Mouse (Mus musculus): ENCODE results near the gene Cyb5b. TPM values are rescaled to one million over a fixed set of nuclear protein-coding genes. Genes with fewer than 3 reads are reported as not detected.

Cyb5b gene
- total RNA-seq, 1 experiment, result 44.9 TPM

- Histone ChIP-seq H3K27ac (ENCODE audit: insufficient read depth, low read depth, low read length, poor library complexity, severe bottlenecking) (no peak overlapping the region), H3K9ac (ENCODE audit: insufficient read depth, low read depth, low read length, poor library complexity, severe bottlenecking) (no peak overlapping the region), H3K36me3 (ENCODE audit: control insufficient read depth, insufficient read depth, low read length, poor library complexity, severe bottlenecking) (no peaks in the 10 kb centered on the region), H3K9me3 (ENCODE audit: control insufficient read depth, insufficient read depth, low read depth, low read length) (no peaks in the 10 kb centered on the region), H3K4me3 (ENCODE audit: insufficient read depth in 1 of 2, low read depth in 1 of 2, low read length in 2 of 2, poor library complexity in 1 of 2, severe bottlenecking in 1 of 2) (no peak overlapping the region), H3K4me1 (ENCODE audit: control insufficient read depth in 2 of 2, insufficient read depth in 2 of 2, low read length in 2 of 2, poor library complexity in 1 of 2) (peaks cover 0 to 11% of the 10 kb centered on the region in 2 experiments; a peak in 2 of 4 replicates)
- in situ Hi-C loops (cut with MboI; ENCODE audit: low sequenced_read_pairs in 2 of 2, unreplicated experiment in 2 of 2), result loop anchor here in 1 of 2 experiments (25.0 kb wide), 1 partner anchor 193 kb away; no protein-coding TSS in a partner anchor
- no peak for TF ChIP-seq ZC3H11A (IDR thresholded peaks at IDR 0.05; ENCODE audit: borderline replicate concordance, low read depth, low read length)
- TF ChIP-seq CHD2 (IDR thresholded peaks at IDR 0.05; ENCODE audit: low read depth, low read length), result no peak
- TF ChIP-seq ZNF384 (IDR thresholded peaks at IDR 0.05; ENCODE audit: low read depth, low read length), result no peak
- TF ChIP-seq MAFK (IDR thresholded peaks at IDR 0.05; ENCODE audit: insufficient read depth, low read depth, low read length), result no peak
- TF ChIP-seq HCFC1 (IDR thresholded peaks at IDR 0.05; ENCODE audit: borderline replicate concordance, insufficient read depth, low read length), result no peak
- no peak for DNase-seq (ENCODE audit: low read depth, low spot score)
Measured at GRCm38 (mm10) chr8:107118803-107119233, 31.6 kb upstream of the Cyb5b start.

GRCm38 (mm10) chr8:107119412-107119811 is 31.0 kb upstream of the Cyb5b start:
- in situ Hi-C loops (cut with MboI; ENCODE audit: low sequenced_read_pairs in 2 of 2, unreplicated experiment in 2 of 2), result loop anchor here in 1 of 2 experiments (25.0 kb wide), 1 partner anchor 193 kb away; no protein-coding TSS in a partner anchor
- DNase-seq (ENCODE audit: low read depth, low spot score), result no peak
- H3K9me3 ChIP-seq (ENCODE audit: control insufficient read depth, insufficient read depth, low read depth, low read length), result no peaks in the 10 kb centered on the region
- H3K4me1 ChIP-seq (ENCODE audit: control insufficient read depth in 2 of 2, insufficient read depth in 2 of 2, low read length in 2 of 2, poor library complexity in 1 of 2), result peaks cover 0 to 17% of the 10 kb centered on the region in 2 experiments; a peak in 2 of 4 replicates
- H3K9ac ChIP-seq (ENCODE audit: insufficient read depth, low read depth, low read length, poor library complexity, severe bottlenecking), result no peak overlapping the region
- H3K36me3 ChIP-seq (ENCODE audit: control insufficient read depth, insufficient read depth, low read length, poor library complexity, severe bottlenecking), result no peaks in the 10 kb centered on the region
- H3K4me3 ChIP-seq (ENCODE audit: insufficient read depth in 1 of 2, low read depth in 1 of 2, low read length in 2 of 2, poor library complexity in 1 of 2, severe bottlenecking in 1 of 2), result no peak overlapping the region
- no peak for TF ChIP-seq HCFC1 (IDR thresholded peaks at IDR 0.05; ENCODE audit: borderline replicate concordance, insufficient read depth, low read length)
- no peak overlapping the region for H3K27ac ChIP-seq (ENCODE audit: insufficient read depth, low read depth, low read length, poor library complexity, severe bottlenecking)

GRCm38 (mm10) chr8:107120806-107121205 is 29.6 kb upstream of the Cyb5b start:
- TF ChIP-seq ZC3H11A (IDR thresholded peaks at IDR 0.05; ENCODE audit: borderline replicate concordance, low read depth, low read length) (peak; percentile 78), HCFC1 (IDR thresholded peaks at IDR 0.05; ENCODE audit: borderline replicate concordance, insufficient read depth, low read length) (no peak)
- H3K9ac ChIP-seq (ENCODE audit: insufficient read depth, low read depth, low read length, poor library complexity, severe bottlenecking), result no peak overlapping the region
- in situ Hi-C loops (cut with MboI; ENCODE audit: low sequenced_read_pairs in 2 of 2, unreplicated experiment in 2 of 2), result loop anchor here in 1 of 2 experiments (25.0 kb wide), 1 partner anchor 191 kb away; no protein-coding TSS in a partner anchor

GRCm38 (mm10) chr8:107121681-107122291 is 28.7 kb upstream of the Cyb5b start:
- Histone ChIP-seq H3K9me3 (ENCODE audit: control insufficient read depth, insufficient read depth, low read depth, low read length) (no peaks in the 10 kb centered on the region), H3K36me3 (ENCODE audit: control insufficient read depth, insufficient read depth, low read length, poor library complexity, severe bottlenecking) (no peaks in the 10 kb centered on the region), H3K9ac (ENCODE audit: insufficient read depth, low read depth, low read length, poor library complexity, severe bottlenecking) (no peak overlapping the region), H3K27ac (ENCODE audit: insufficient read depth, low read depth, low read length, poor library complexity, severe bottlenecking) (no peak overlapping the region), H3K4me3 (ENCODE audit: insufficient read depth in 1 of 2, low read depth in 1 of 2, low read length in 2 of 2, poor library complexity in 1 of 2, severe bottlenecking in 1 of 2) (no peak overlapping the region), H3K4me1 (ENCODE audit: control insufficient read depth in 2 of 2, insufficient read depth in 2 of 2, low read length in 2 of 2, poor library complexity in 1 of 2) (peaks cover 0 to 15% of the 10 kb centered on the region in 2 experiments; a peak in 2 of 4 replicates)
- TF ChIP-seq MAFK (IDR thresholded peaks at IDR 0.05; ENCODE audit: insufficient read depth, low read depth, low read length) (no peak), ZC3H11A (IDR thresholded peaks at IDR 0.05; ENCODE audit: borderline replicate concordance, low read depth, low read length) (no peak), HCFC1 (IDR thresholded peaks at IDR 0.05; ENCODE audit: borderline replicate concordance, insufficient read depth, low read length) (no peak), CHD2 (IDR thresholded peaks at IDR 0.05; ENCODE audit: low read depth, low read length) (no peak), ZNF384 (IDR thresholded peaks at IDR 0.05; ENCODE audit: low read depth, low read length) (no peak)
- in situ Hi-C loops (cut with MboI; ENCODE audit: low sequenced_read_pairs in 2 of 2, unreplicated experiment in 2 of 2), result loop anchor here in 1 of 2 experiments (25.0 kb wide), 1 partner anchor 191 kb away; no protein-coding TSS in a partner anchor
- no peak for DNase-seq (ENCODE audit: low read depth, low spot score)

More at GRCm38 (mm10) chr8:107120806-107121205, 29.6 kb upstream of the Cyb5b start:
- no peak overlapping the region for H3K4me3 ChIP-seq (ENCODE audit: insufficient read depth in 1 of 2, low read depth in 1 of 2, low read length in 2 of 2, poor library complexity in 1 of 2, severe bottlenecking in 1 of 2)
- H3K27ac ChIP-seq (ENCODE audit: insufficient read depth, low read depth, low read length, poor library complexity, severe bottlenecking), result no peak overlapping the region
- peaks cover 0 to 17% of the 10 kb centered on the region in 2 experiments; a peak in 2 of 4 replicates for H3K4me1 ChIP-seq (ENCODE audit: control insufficient read depth in 2 of 2, insufficient read depth in 2 of 2, low read length in 2 of 2, poor library complexity in 1 of 2)
- H3K9me3 ChIP-seq (ENCODE audit: control insufficient read depth, insufficient read depth, low read depth, low read length), result no peaks in the 10 kb centered on the region
- no peaks in the 10 kb centered on the region for H3K36me3 ChIP-seq (ENCODE audit: control insufficient read depth, insufficient read depth, low read length, poor library complexity, severe bottlenecking)
- DNase-seq (ENCODE audit: low read depth, low spot score), result no peak

Data from ES-E14 (cell line).